Mouse (Mus musculus): Measurements from ENCODE around the gene Slc6a20a.
"Not testable (repeated sequence)": the region's sequence is repeated elsewhere in the genome, so short reads cannot be mapped to it uniquely, and the experiment has no call there.

The Slc6a20a gene

GRCm38 (mm10) chr9:123678327-123679105 is at the start of gene Slc6a20a, which contains the start of gene Ccr9:
Gene Slc6a20a, minus strand, starts transcription at chr9:123678885.
Gene Ccr9, plus strand, starts transcription at chr9:123678439.
- no peak for DNase-seq (ENCODE audit: low spot score)

- DNase-seq (ENCODE audit: low spot score), result peak; percentile 14
These were observed 44.2 kb upstream of the Slc6a20a start for GRCm38 (mm10) chr9:123722737-123723493.

DNA sequence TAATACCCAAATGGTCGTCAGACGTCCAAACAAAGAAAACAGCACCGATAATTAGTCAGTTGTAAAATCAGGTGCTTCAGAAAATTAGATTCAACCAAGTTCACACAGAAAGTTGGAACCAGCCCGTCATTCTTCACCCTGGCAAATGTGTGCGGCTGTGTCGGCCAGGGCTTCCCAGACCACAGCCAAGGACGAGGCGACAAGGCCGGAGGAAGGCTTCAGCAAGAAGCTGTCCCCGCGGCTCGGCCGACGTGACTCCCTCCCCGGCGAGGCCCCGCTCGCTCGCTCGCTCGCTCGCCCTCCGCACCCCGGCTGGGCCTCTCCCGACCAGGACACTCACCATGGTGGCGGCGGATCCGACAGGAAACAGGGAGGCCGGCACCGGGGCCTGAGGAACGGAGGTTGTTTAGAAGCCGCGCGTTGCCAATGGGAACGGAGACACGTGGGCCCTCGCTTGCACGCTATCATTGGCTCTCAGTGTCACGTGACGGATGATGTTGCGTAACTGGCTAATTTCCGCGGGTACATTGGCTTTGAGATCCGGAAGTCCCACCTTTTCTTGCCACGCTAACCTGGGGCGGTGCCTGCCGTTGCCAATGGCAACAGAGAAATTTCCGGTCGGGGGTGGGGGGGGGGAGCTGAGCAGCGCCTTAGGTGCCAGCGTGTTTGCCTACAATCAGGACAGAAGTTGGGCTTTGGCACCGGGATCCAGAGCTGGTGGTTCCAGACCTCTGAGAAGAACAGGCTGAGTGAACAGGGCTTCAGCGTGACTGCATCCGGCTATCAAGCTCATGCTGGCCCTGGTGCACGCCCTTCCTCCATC is 38.7 kb upstream of the Slc6a20a start, which contains the start of gene Lztfl1:
Gene Lztfl1, minus strand, starts transcription at position 512 of the 823 bp plus-strand sequence.
- peak; percentile 100 for DNase-seq (ENCODE audit: low spot score)

- no peak for DNase-seq (ENCODE audit: low spot score)
These were observed 37.6 kb upstream of the Slc6a20a start for GRCm38 (mm10) chr9:123716301-123716700.

- DNase-seq (ENCODE audit: low spot score), result no peak
These were observed 34.4 kb upstream of the Slc6a20a start for GRCm38 (mm10) chr9:123713111-123713510.

GRCm38 (mm10) chr9:123709226-123709625 is 30.5 kb upstream of the Slc6a20a start:
- DNase-seq (ENCODE audit: low spot score), result no peak

GRCm38 (mm10) chr9:123701822-123702221 is 23.1 kb upstream of the Slc6a20a start:
- no peak for DNase-seq (ENCODE audit: low spot score)

GRCm38 (mm10) chr9:123695634-123696302 is 17.1 kb upstream of the Slc6a20a start:
- no peak for DNase-seq (ENCODE audit: low spot score)

DNA sequence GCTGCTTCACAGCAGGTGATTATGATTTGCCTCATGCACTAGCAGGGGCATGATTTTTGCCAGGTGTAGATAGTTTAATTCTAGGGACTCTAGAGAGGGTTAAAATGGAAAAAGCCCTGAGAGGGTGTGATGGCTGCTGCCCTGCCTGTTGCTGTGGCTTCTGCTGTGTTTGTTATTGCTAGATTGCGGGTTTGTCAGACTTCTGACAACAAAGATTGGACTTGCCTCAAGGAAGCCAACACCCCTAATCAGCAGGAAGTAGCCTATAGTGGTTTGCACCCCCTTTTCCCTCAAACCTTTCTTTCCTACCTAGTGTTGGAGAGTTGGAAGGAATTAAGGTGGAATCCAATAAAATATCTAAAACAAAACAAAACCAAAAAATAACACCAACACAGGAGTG is 9.5 kb upstream of the Slc6a20a start:
- no peak for DNase-seq (ENCODE audit: low spot score)

DNA sequence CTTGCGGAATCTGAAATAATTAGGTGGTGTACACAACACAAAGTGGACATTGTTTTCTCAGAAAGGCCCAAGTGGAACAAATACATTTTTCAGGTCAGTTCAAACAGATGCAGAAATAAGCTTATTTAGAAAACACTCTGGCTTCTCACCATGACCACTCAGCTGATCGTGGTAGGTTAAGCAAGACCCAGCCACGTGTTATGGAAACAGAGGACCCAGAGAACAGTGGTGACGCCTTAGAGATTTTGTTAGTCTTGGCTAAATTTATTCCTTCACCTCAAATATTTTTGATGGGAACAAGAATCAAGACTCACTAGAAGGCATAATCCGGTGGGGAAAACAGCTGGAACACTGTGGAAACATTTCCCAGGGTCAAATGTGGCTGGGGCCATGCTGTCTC is 7.5 kb upstream of the Slc6a20a start:
- DNase-seq (ENCODE audit: low spot score), result no peak

DNA sequence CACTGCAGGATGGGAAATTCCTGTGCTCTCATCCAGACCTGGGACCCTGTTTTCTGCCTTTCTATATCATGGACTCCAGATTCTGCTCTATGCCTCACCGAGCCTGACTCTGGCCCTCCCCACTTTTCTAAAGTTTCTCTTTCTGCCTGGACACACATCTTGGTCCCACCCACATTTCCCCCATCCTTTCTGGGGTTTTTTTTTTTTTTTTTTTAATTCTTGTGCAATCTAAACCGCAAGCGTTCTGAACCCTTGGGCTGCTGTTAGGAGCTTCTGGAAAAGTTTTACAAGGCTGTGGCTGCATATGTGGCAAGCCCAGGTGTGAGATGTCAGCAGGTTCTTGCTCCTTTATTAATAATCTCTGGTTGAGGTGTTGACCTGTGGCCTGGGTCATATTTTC is 5.0 kb upstream of the Slc6a20a start:
- DNase-seq (ENCODE audit: low spot score), result no peak

- DNase-seq (ENCODE audit: low spot score), result no peak
These were observed 513 bp upstream of the Slc6a20a start for GRCm38 (mm10) chr9:123679198-123679597.

GRCm38 (mm10) chr9:123665645-123666044 is 13.0 kb downstream of the Slc6a20a start:
- peak; percentile 55 for DNase-seq (ENCODE audit: low spot score)

- not testable (repeated sequence) for DNase-seq (ENCODE audit: low spot score)
These were observed 18.6 kb downstream of the Slc6a20a start for GRCm38 (mm10) chr9:123659986-123660676.

- no peak for DNase-seq (ENCODE audit: low spot score)
These were observed 19.7 kb downstream of the Slc6a20a start for GRCm38 (mm10) chr9:123658981-123659380.

- no peak for DNase-seq (ENCODE audit: low spot score)
These were observed 21.2 kb downstream of the Slc6a20a start for GRCm38 (mm10) chr9:123657457-123657856.

- no peak for DNase-seq (ENCODE audit: low spot score)
These were observed 27.3 kb downstream of the Slc6a20a start for GRCm38 (mm10) chr9:123651369-123651768.

GRCm38 (mm10) chr9:123649785-123650511 is 28.7 kb downstream of the Slc6a20a start:
- DNase-seq (ENCODE audit: low spot score), result no peak

- no peak for DNase-seq (ENCODE audit: low spot score)
These were observed 38.6 kb downstream of the Slc6a20a start for GRCm38 (mm10) chr9:123640106-123640505.

- DNase-seq (ENCODE audit: low spot score), result peak; percentile 23
These were observed 40.0 kb downstream of the Slc6a20a start for GRCm38 (mm10) chr9:123638668-123639089.
